Mouse (Mus musculus) right cerebral cortex, postnatal 36 days (tissue): Measurements from ENCODE around the gene Ifna2.

Experiments
- DNase-seq, 2 experiments: peaks; one replicate each; pipeline ENCODE4 v3.0.0; 2022; ENCODE audit warnings: low spot score in 2 of 2, mixed read lengths in 1 of 2

The Ifna2 gene

GRCm38 (mm10) chr4:88683812-88684211, at the start of gene Ifna2:
Gene Ifna2, minus strand, starts transcription at chr4:88683912.
- DNase-seq: no peak

- DNase-seq: no peak
These were observed 43.6 kb upstream of the Ifna2 start for GRCm38 (mm10) chr4:88727324-88727723.

GRCm38 (mm10) chr4:88726727-88727126, 43.0 kb upstream of the Ifna2 start:
- no peak for DNase-seq

- DNase-seq: no peak
These were observed 39.9 kb upstream of the Ifna2 start for GRCm38 (mm10) chr4:88723497-88724090.

- DNase-seq: peak; percentile 81 to 82
These were observed 38.3 kb upstream of the Ifna2 start, which contains the start of the genes Gm26566 and Klhl9 for GRCm38 (mm10) chr4:88721791-88722721. Gene Gm26566, plus strand, starts transcription at chr4:88721805. Gene Klhl9, minus strand, starts transcription at chr4:88722465.

- no peak for DNase-seq
These were observed 35.0 kb upstream of the Ifna2 start for GRCm38 (mm10) chr4:88718715-88719114.

GRCm38 (mm10) chr4:88715059-88715458, 31.3 kb upstream of the Ifna2 start:
- DNase-seq: no peak

- no peak for DNase-seq
These were observed 30.6 kb upstream of the Ifna2 start for GRCm38 (mm10) chr4:88714281-88714680.

GRCm38 (mm10) chr4:88707128-88707826, 23.6 kb upstream of the Ifna2 start:
- no peak for DNase-seq

- DNase-seq: no peak
These were observed 22.2 kb upstream of the Ifna2 start for GRCm38 (mm10) chr4:88705924-88706323.

- no peak for DNase-seq
These were observed 15.6 kb upstream of the Ifna2 start for GRCm38 (mm10) chr4:88699301-88699700.

GRCm38 (mm10) chr4:88698781-88699180, 15.1 kb upstream of the Ifna2 start:
- DNase-seq: no peak

- no peak for DNase-seq
These were observed 14.0 kb upstream of the Ifna2 start for GRCm38 (mm10) chr4:88697753-88698152.

- DNase-seq: no peak
These were observed 13.4 kb upstream of the Ifna2 start for GRCm38 (mm10) chr4:88697108-88697507.

GRCm38 (mm10) chr4:88696237-88696884, 12.6 kb upstream of the Ifna2 start:
- DNase-seq: peak; percentile 12 to 29

- no peak for DNase-seq
These were observed 9.7 kb upstream of the Ifna2 start for GRCm38 (mm10) chr4:88693392-88693791.

GRCm38 (mm10) chr4:88692537-88692936, 8.8 kb upstream of the Ifna2 start:
- DNase-seq: no peak

- DNase-seq: no peak
These were observed 7.5 kb upstream of the Ifna2 start, which contains the start of gene Ifnab for GRCm38 (mm10) chr4:88691259-88691658. Gene Ifnab, minus strand, starts transcription at chr4:88691359.

GRCm38 (mm10) chr4:88681353-88681752, 2.4 kb downstream of the Ifna2 start:
- no peak for DNase-seq

GRCm38 (mm10) chr4:88680362-88680761, 3.4 kb downstream of the Ifna2 start:
- DNase-seq: no peak

GRCm38 (mm10) chr4:88676824-88677223, 6.9 kb downstream of the Ifna2 start, which contains the start of gene Ifna16:
Gene Ifna16, minus strand, starts transcription at chr4:88676924.
- DNase-seq: no peak

GRCm38 (mm10) chr4:88655461-88655860, 28.3 kb downstream of the Ifna2 start:
- no peak for DNase-seq
